Mouse (Mus musculus) testis, adult 2 months (tissue): ENCODE measurements around the gene Sema5a. TPM values are rescaled to one million over a fixed set of nuclear protein-coding genes. Genes with fewer than 3 reads are reported as not detected.
"Not testable (repeated sequence)": the region's sequence is repeated elsewhere in the genome, so short reads cannot be mapped to it uniquely, and the experiment has no call there.

ENCODE experiments used
- H3K27ac ChIP-seq: fragments of 200-500 bp; 2 replicates; pipeline ENCODE4 v1.5.1; 2012; ENCODE audit warnings: low read depth, low read length; ENCODE audit not compliant: control insufficient read depth, insufficient read depth
- H3K27me3 ChIP-seq: fragments of 200-500 bp; 2 replicates; pipeline ENCODE4 v1.6.1; 2012; ENCODE audit warnings: mild to moderate bottlenecking, low read length, moderate library complexity; ENCODE audit not compliant: control insufficient read depth, insufficient read depth
- H3K36me3 ChIP-seq: fragments of 200-500 bp; 2 replicates; pipeline ENCODE4 v1.6.1; 2012; ENCODE audit warnings: mild to moderate bottlenecking, low read length; ENCODE audit not compliant: control insufficient read depth, insufficient read depth
- H3K4me1 ChIP-seq: fragments of 200-500 bp; 2 replicates; pipeline ENCODE4 v1.6.1; 2012; ENCODE audit warnings: low read length; ENCODE audit not compliant: control insufficient read depth, insufficient read depth
- H3K4me3 ChIP-seq: fragments of 200-500 bp; 2 replicates; pipeline ENCODE4 v1.5.1; 2012; ENCODE audit warnings: low read depth, mild to moderate bottlenecking, low read length, moderate library complexity, mixed read lengths; ENCODE audit not compliant: control insufficient read depth
- CTCF ChIP-seq: fragments of 200-500 bp; IDR thresholded peaks from 2 replicates; pipeline ENCODE4 v1.5.1; 2012; ENCODE audit warnings: low read depth, mild to moderate bottlenecking, inconsistent platforms, low read length, moderate library complexity; ENCODE audit not compliant: control insufficient read depth, insufficient read depth, insufficient replicate concordance
- POLR2A ChIP-seq: fragments of 200-500 bp; IDR thresholded peaks from 2 replicates; pipeline ENCODE4 v1.6.1; 2012; ENCODE audit warnings: low read depth, mild to moderate bottlenecking, inconsistent platforms, low read length, moderate library complexity; ENCODE audit not compliant: control insufficient read depth
- polyA plus RNA-seq: library from polyadenylated mRNA; depleted of rRNA; stranded (reverse); fragments of >200 nt; gene quantifications from 2 replicates; pipeline ENCODE4 v1.2.3, GENCODE M21; 2012; rRNA removed

The Sema5a gene
- polyA plus RNA-seq: 3.6 and 4.5 TPM in 2 replicates

GRCm38 (mm10) chr15:32244344-32244955, at the start of gene Sema5a:
Sema5a (plus strand) TSS chr15:32244810.
- TF ChIP-seq CTCF (no peak), POLR2A (peak; percentile 75)
- Histone ChIP-seq H3K4me1 (peaks cover 17% of the 10 kb centered on the region), H3K36me3 (no peaks in the 10 kb centered on the region), H3K27me3 (no peaks in the 10 kb centered on the region), H3K4me3 (peak within 1 kb of the TSS; percentile 82), H3K27ac (peak within 1 kb of the TSS; percentile 78)

- H3K36me3 ChIP-seq: no peaks in the 10 kb centered on the region
- H3K27me3 ChIP-seq: no peaks in the 10 kb centered on the region
- no peak overlapping the region for H3K27ac ChIP-seq
- H3K4me3 ChIP-seq: peak overlapping the region; percentile 11
- no peaks in the 10 kb centered on the region; the same call in 1 of the 2 replicates for H3K4me1 ChIP-seq
- TF ChIP-seq POLR2A: no peak
- TF ChIP-seq CTCF: no peak
Observed at GRCm38 (mm10) chr15:32198076-32198475, 46.5 kb upstream of the Sema5a start.

- Histone ChIP-seq H3K36me3 (no peaks in the 10 kb centered on the region), H3K4me1 (no peaks in the 10 kb centered on the region; the same call in 1 of the 2 replicates), H3K27me3 (no peaks in the 10 kb centered on the region), H3K27ac (no peak overlapping the region), H3K4me3 (peak overlapping the region; percentile 60)
- no peak for TF ChIP-seq POLR2A
- no peak for TF ChIP-seq CTCF
Observed at GRCm38 (mm10) chr15:32198561-32198960, 46.0 kb upstream of the Sema5a start.

- no peak for TF ChIP-seq POLR2A
- no peak for TF ChIP-seq CTCF
- H3K36me3 ChIP-seq: no peaks in the 10 kb centered on the region
- H3K27me3 ChIP-seq: no peaks in the 10 kb centered on the region
- H3K4me1 ChIP-seq: no peaks in the 10 kb centered on the region
- H3K27ac ChIP-seq: no peak overlapping the region
- H3K4me3 ChIP-seq: no peak overlapping the region
Observed at GRCm38 (mm10) chr15:32203242-32203641, 41.4 kb upstream of the Sema5a start.

- no peak overlapping the region for H3K4me3 ChIP-seq
- TF ChIP-seq CTCF (no peak), POLR2A (no peak)
- no peak overlapping the region for H3K27ac ChIP-seq
- H3K36me3 ChIP-seq: no peaks in the 10 kb centered on the region
- H3K27me3 ChIP-seq: no peaks in the 10 kb centered on the region
- no peaks in the 10 kb centered on the region for H3K4me1 ChIP-seq
Observed at GRCm38 (mm10) chr15:32204908-32205307, 39.7 kb upstream of the Sema5a start.

- H3K27ac ChIP-seq, H3K27me3 ChIP-seq, H3K36me3 ChIP-seq, H3K4me1 ChIP-seq, H3K4me3 ChIP-seq: not testable (repeated sequence)
Observed at GRCm38 (mm10) chr15:32214687-32215086, 29.9 kb upstream of the Sema5a start.

- no peaks in the 10 kb centered on the region for H3K27me3 ChIP-seq
Observed at GRCm38 (mm10) chr15:32223028-32223427, 21.6 kb upstream of the Sema5a start.

GRCm38 (mm10) chr15:32225394-32225793, 19.2 kb upstream of the Sema5a start:
- Histone ChIP-seq H3K27me3 (no peaks in the 10 kb centered on the region), H3K4me3 (no peak overlapping the region), H3K4me1 (no peaks in the 10 kb centered on the region), H3K36me3 (no peaks in the 10 kb centered on the region), H3K27ac (no peak overlapping the region)
- no peak for TF ChIP-seq CTCF
- TF ChIP-seq POLR2A: no peak

More at GRCm38 (mm10) chr15:32223028-32223427, 21.6 kb upstream of the Sema5a start:
- Histone ChIP-seq H3K4me1 (no peaks in the 10 kb centered on the region), H3K27ac (no peak overlapping the region), H3K36me3 (no peaks in the 10 kb centered on the region), H3K4me3 (no peak overlapping the region)
- TF ChIP-seq CTCF: no peak

GRCm38 (mm10) chr15:32226381-32226780, 18.2 kb upstream of the Sema5a start:
- peak overlapping the region; percentile 12; the same call in 1 of the 2 replicates for H3K27ac ChIP-seq
- no peaks in the 10 kb centered on the region for H3K36me3 ChIP-seq
- no peaks in the 10 kb centered on the region for H3K27me3 ChIP-seq
- no peaks in the 10 kb centered on the region for H3K4me1 ChIP-seq
- no peak for TF ChIP-seq POLR2A
- no peak for TF ChIP-seq CTCF
- H3K4me3 ChIP-seq: no peak overlapping the region
